Mouse (Mus musculus) gastrocnemius, postnatal 4 days (tissue): Measurements from ENCODE around the gene Ccdc134. TPM values are rescaled to one million over a fixed set of nuclear protein-coding genes. Genes with fewer than 3 reads are reported as not detected.
"Not testable (repeated sequence)": the region's sequence is repeated elsewhere in the genome, so short reads cannot be mapped to it uniquely, and the experiment has no call there.

Experiments
- DNase-seq, 2 experiments: peaks; one replicate each; pipeline ENCODE4 v3.0.0; 2021 to 2022; ENCODE audit warnings: low spot score in 2 of 2, mixed read lengths in 2 of 2
- long read RNA-seq, 2 experiments: library from polyadenylated mRNA; stranded (forward); transcript quantifications; one replicate each; pipeline ENCODE4 v2.0.0; 2021
- total RNA-seq, 2 experiments: library from RNA; stranded (reverse); gene quantifications; 2 replicates each; pipeline ENCODE4 v1.2.3; 2021

Gene Ccdc134
- total RNA-seq = 10 to 100 TPM; 45.5 to 49.4 TPM
- long read RNA-seq, experiment 1, full-length matches to known transcripts = 48 of 62 reads
- long read RNA-seq, experiment 1, partial matches to known transcripts = 4 of 62 reads
- long read RNA-seq, experiment 1, other reads (novel, unspliced or antisense) = 10 of 62 reads
- long read RNA-seq, experiment 2, full-length matches to known transcripts = 47 of 61 reads
- long read RNA-seq, experiment 2, partial matches to known transcripts = 5 of 61 reads
- long read RNA-seq, experiment 2, other reads (novel, unspliced or antisense) = 9 of 61 reads

DNA sequence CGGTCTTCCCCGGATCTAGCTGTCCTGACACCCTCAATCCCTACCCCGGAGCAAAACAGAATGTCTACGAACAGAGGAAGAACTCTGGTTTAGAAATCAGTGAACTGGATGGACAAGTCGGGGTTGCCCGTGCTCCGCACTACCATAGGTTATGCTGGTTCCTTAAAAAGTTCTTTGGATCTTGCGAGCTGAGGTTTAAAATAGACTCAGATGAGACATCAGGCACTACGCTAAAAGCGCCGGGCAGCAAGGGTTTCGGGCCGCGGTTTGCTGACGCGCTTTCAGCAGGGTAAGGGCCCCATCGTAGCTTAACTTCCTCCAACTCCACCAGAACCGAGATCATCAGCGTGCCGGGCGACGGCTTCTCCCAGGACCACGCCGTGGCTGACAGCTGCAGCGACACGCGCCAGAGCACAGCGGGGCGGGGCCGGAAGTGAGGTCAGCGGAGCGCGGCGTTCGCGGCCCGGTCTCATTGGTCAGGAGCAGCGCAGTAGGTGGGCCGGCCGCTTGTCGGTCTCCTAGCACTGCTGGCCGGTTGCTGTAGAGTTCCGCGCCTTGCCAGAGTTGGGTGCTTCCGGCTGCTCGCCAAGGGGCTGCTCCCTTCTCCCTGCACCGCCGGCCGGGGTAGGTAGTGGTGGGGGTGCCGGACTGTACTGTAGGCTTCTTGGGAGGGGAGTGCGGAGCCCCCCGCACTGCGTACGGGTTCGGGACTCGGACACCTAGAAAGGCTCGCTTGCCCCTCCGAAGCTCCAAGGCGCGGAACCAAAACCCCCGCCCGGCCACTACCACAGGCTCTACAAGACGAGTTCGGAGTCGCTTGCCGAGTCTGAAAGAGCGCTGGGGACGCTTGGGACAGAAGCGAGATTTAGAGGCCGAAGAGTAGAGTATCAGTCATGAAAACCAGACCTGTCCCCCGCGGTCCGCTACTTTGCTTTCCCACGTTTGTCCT is at the start of gene Ccdc134:
Gene Ccdc134 (plus strand): TSS at position 497 of the 949 bp plus-strand sequence.
- peak; percentile 97 to 98 for DNase-seq

DNA sequence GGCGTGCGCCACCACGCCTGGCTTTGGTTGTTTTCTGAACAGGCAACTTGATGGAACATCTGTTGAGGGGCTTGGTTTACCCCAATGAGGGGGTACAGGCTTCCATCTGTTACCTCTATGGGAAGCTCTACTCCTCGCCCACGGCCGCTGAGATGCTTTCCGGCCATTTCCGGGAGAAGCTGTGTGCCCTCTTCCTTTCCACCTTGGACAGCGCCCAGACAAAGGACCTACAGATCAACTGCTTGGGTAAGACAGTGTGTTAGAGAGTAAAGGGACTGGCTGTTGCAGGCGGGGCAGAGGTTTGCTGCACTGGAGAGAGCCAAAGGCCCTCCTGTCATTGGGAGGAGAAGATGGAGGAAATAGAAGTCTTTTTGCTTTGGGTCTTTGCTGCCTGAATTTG is 47.8 kb upstream of the Ccdc134 start:
- no peak for DNase-seq

DNA sequence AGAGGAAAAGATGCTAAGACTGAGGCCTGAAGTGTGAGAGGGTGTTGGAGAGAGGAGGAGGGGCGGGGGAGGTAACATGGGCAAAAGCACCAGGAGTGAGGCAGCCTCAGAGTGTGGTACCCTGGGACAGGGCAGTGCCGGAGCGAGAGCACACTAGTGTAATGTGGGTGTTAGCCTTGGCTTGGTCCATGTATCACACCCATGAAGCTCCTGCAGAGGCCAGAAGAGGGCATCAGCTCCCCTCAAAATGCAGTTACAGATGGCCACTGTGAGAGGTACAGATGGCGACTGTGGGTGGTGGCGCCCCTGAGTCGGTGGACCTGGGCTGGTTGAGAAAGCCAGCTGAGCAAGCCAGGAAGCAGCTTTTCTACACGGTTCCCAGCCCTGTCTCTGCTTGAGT is 46.6 kb upstream of the Ccdc134 start:
- no peak for DNase-seq

DNA sequence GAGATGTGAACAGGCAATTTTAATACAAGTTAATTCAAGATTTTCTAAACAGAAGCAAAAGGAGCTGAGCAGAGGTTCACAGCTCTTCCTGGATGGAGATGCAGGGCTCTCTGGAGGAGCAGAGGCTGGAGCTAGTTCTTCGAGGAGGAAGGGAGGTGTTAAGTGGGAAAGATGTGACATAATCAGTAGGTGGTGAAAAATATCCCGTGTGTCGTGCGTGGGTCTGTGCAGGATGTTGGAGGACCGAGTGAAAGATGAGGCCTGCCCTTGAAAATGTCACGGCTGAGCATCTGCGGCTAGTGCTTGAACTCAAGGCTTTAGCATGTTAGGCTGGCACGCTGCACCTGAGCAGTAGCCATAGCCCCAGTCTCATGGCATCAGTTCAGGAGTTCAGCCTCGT is 42.1 kb upstream of the Ccdc134 start:
- no peak for DNase-seq

DNA sequence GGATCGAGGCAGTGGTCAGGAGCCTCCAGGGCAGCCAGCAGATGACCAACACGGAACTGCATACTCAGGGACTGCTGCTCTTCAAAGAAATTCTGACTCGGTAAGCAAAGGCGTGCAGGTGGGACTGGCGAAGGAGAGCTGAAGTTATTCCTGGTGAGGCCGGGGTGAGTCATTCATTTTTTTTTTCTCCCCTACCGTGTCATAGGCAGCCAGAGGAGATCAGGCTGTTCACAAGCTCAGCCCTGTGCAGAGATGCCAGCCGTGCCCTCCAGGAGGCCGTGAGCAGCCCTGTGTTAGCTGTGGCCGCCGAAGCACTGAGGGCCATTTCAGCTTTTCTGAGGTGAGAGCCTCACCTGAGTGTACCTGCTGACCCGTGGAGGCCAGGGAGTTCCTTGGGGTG is 41.6 kb upstream of the Ccdc134 start:
- DNase-seq = no peak

- DNase-seq = no peak
Measured at GRCm38 (mm10) chr15:82087266-82087665, 40.5 kb upstream of the Ccdc134 start.

GRCm38 (mm10) chr15:82091061-82091460 is 36.7 kb upstream of the Ccdc134 start:
- no peak for DNase-seq

GRCm38 (mm10) chr15:82106953-82107555 is 20.7 kb upstream of the Ccdc134 start:
- DNase-seq = peak in 1 of 2 experiments; percentile 66

- DNase-seq = no peak
Measured at GRCm38 (mm10) chr15:82120544-82120943, 7.2 kb upstream of the Ccdc134 start.

GRCm38 (mm10) chr15:82126690-82127089 is 1.0 kb upstream of the Ccdc134 start:
- DNase-seq = not testable (repeated sequence)

GRCm38 (mm10) chr15:82128398-82128797 is 676 bp downstream of the Ccdc134 start:
- DNase-seq = no peak

DNA sequence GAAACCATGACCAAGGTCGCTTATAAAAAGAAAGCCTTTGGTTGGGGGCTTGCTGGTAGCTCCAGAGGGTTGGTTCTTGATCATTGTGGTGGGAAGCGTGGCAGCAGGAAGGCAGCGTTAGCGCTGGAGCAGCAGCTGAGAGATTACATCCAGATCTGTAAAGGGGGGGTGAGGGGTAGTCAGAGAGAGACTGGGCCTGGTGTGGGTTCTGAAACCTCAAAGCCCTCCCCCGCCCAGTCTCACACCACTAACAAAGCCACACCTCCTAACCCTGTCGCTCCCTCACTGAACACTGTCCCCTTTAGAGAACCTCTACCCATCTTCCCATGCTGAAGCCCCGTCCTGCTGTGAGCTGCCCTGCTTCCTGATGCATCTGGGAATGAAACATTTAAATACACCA is 2.9 kb downstream of the Ccdc134 start:
- no peak for DNase-seq

DNA sequence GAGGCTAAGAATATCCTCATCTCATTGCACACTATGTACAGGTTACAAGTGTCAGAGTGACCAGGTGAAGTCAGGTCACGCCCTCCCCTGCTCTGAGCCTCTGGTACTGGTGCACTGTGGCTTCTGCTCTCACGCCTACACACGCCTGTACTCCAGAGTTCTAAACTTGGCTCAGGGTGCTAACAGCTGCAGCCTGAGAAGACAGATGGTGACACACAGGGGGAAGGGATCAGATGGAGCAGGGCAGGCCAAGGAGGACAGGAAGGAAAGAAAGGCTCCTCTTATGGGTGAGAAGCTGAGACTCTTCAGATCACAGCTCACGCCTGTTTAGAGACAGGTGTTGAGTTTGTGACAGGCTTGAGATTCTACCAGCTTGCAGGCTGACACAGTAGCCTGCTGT is 7.7 kb downstream of the Ccdc134 start:
- DNase-seq = no peak

DNA sequence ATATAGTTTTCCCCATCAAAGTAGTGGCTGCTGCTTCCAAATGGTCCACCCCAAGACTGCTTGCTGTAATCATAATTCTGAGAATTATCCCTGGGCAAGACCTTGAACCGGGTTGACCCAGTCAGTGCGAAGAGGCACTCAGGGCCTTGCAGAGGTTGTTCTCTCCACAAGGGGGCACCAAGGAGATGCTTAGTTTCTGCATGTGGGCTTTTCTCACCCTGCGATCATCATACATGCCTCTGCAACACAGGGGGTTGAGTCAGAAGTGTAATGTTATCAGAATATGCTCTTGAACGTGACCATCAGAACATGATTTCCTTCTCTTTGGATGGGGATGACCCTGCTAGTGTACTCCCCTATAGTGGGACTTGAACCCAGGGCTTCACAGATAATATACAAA is 10.8 kb downstream of the Ccdc134 start:
- peak; percentile 40 to 64 for DNase-seq

DNA sequence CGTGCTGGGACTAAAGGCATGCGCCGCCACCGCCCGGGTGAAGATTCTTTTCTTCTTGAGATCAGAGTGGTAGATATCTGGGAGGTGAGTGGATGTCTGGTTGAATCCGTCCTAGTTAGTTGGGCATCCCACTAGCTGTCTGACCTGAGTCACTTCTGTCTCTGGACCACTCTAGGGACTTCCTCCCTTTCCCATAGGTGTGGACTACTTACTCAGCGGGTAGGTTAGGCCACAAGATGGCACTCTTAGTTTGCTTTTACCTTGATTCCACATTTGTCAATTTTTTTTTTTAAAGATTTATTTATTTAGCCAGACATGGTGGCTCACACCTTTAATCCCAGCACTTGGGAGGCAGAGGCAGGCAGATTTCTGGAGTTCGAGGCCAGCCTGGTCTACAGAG is 11.5 kb downstream of the Ccdc134 start:
- no peak for DNase-seq

- DNase-seq = no peak
Measured at GRCm38 (mm10) chr15:82140355-82140754, 12.6 kb downstream of the Ccdc134 start.

DNA sequence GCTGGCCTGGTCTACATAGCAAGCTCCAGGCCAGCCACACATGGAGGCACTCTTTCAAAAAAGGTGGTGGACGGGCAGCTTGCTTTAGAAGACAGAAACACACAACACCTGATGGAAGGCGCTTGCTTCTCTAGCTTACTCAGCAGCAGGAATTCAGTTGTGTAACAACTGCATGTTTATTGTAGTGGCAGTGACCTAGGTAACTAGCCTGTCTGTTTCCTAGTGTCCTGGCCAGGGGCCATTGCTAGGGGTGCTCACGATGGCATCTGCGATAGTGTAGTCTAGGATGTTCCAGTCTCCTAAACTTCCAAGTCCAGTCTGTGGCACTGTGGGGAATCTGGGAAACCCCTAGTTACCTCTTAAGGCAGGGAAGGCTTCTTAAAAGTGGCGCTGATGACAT is 16.4 kb downstream of the Ccdc134 start:
- DNase-seq = no peak

DNA sequence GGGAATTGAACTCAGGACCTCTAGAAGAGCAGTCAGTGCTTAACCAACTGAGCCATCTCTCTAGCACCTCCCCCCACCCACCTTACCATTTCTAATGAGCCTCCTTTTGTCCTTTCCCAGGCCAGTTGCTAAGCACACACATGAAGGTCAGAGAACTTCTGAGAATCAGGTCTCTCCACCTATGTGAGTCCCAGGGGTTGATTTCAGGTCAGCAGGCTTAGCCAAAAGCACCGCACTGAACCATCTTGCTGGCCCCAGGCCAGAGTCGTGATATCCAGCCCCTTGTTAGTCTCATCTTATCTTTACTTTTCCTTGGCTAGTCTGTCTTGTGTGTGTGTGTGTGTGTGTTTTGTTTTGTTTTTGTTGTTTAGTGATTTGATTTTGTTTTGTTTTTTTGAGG is 17.7 kb downstream of the Ccdc134 start:
- DNase-seq = no peak

DNA sequence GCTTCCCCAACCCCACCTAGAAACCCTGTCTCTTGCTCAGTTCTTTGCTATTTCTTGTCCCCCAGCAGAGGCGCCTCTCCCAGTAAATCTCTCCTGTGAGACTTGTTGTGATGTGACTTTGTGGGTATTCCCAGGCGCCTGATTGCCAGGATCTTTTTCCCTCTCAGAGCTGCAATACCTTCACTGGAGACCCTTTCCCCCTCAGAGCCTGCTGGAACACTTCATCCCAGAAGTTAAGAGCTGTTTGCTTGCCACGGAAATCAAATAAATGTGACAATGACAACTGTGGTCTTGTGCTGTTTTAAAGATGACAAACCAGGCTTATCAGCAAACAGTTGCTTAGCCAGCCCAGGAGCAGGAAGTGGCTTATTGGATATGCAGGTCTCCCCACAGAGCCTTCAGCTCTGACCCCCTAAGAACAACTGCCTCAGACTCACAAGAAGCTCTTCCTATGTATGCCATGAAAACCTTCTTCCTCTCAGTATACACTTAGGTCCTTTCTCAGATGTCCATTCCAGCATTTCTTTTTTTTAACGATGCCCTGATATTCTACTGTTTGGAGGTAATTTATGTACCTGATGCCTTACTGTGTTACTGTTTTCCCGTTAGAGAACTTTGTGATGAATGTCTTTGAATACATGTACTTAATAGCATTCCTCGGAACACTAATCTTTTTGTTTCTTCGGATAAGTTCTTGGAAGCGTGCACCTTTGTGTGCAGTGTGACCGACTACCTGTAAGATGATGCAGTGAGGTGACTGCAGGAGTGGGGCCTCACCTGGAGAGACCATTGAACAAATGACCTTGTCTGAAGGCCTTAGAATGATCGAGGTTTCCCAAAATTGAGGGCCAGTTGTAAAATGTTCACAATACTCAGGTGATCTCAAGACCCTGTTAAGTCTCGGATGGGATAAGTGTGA is 18.4 kb downstream of the Ccdc134 start:
- DNase-seq = no peak

GRCm38 (mm10) chr15:82146770-82147610 is 19.3 kb downstream of the Ccdc134 start, which contains the start of gene Srebf2:
TSS of gene Srebf2 (plus strand) at chr15:82147181.
- peak; percentile 96 to 99 for DNase-seq
